Mouse (Mus musculus): ENCODE data around the gene Kcnk2. TPM values are rescaled to one million over a fixed set of nuclear protein-coding genes. Genes with fewer than 3 reads are reported as not detected.

The Kcnk2 gene
- total RNA-seq, 1 experiment from 2014 or later, result not detected

GRCm38 (mm10) chr1:189232829-189233228 is 169.2 kb downstream of the Kcnk2 start:
- no peak for ATAC-seq (ENCODE audit: extremely low read depth, insufficient number of reproducible peaks, low FRiP score, poor library complexity, severe bottlenecking)

DNA sequence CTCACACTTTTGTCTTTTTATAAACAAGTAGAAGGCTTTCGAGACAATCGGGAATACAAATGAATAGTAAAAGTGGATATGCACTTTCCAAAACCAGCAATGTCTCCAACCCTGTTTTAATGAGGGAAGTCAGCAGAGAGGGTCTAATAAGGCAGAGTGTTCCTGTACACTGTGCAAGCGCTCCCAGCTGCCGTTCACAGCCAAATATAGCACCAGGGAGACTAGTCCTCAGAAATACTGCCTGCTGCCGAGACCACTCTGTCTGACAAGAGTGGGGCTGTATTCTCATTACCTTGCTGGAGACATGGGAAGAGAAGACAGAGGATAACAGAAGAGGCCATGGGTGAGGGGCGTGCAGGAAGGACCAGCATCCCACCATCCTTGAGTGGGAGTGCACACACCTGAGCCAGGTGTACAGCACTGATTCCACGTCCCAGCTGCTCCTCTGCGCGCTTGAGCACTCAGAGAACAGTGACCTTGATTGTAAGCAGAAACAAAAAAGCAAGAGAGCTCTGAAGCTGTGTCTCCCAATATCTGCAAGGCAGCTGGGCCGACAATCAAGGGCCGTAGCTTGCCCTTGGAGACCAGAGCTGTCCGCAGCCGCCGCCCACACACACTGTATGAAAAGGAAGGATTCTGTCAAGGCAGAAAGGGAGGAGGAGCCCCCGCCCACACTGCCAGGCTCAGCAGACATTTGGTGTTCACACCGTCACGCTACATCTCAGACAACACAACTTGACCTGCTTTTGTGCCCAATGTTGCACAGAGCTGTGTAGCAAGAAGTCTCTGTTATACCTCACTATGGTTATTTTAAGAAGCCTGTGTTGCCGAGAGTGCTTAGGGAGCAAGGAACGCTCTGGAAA is 173.6 kb downstream of the Kcnk2 start:
- ATAC-seq (ENCODE audit: extremely low read depth, insufficient number of reproducible peaks, low FRiP score, poor library complexity, severe bottlenecking), result no peak

- no peak for ATAC-seq (ENCODE audit: extremely low read depth, insufficient number of reproducible peaks, low FRiP score, poor library complexity, severe bottlenecking)
Measured at GRCm38 (mm10) chr1:189227479-189227878, 174.6 kb downstream of the Kcnk2 start.

DNA sequence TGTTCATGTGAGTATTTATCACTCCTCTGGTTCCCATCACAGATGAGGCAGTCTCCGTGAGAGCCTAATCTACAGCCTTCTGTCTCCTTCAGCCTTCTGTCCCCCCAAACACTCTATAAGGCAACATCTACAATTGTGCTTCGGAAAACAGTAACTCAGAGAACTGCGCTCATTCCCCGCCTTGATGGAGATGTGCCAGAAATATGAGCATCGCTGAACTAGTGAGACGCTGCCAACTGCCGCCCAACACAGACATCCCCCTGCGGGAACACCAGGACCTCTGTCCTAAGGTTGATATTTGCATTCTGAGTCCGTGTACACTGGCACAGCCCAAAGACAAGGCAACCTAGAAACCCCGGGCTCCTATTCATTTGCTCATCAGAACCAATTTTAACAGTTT is 183.0 kb downstream of the Kcnk2 start:
- no peak for ATAC-seq (ENCODE audit: extremely low read depth, insufficient number of reproducible peaks, low FRiP score, poor library complexity, severe bottlenecking)

- no peak for ATAC-seq (ENCODE audit: extremely low read depth, insufficient number of reproducible peaks, low FRiP score, poor library complexity, severe bottlenecking)
Measured at GRCm38 (mm10) chr1:189217751-189218564, 184.1 kb downstream of the Kcnk2 start.

GRCm38 (mm10) chr1:189215131-189215530 is 186.9 kb downstream of the Kcnk2 start:
- ATAC-seq (ENCODE audit: extremely low read depth, insufficient number of reproducible peaks, low FRiP score, poor library complexity, severe bottlenecking), result no peak

GRCm38 (mm10) chr1:189214477-189214876 is 187.6 kb downstream of the Kcnk2 start:
- ATAC-seq (ENCODE audit: extremely low read depth, insufficient number of reproducible peaks, low FRiP score, poor library complexity, severe bottlenecking), result no peak

DNA sequence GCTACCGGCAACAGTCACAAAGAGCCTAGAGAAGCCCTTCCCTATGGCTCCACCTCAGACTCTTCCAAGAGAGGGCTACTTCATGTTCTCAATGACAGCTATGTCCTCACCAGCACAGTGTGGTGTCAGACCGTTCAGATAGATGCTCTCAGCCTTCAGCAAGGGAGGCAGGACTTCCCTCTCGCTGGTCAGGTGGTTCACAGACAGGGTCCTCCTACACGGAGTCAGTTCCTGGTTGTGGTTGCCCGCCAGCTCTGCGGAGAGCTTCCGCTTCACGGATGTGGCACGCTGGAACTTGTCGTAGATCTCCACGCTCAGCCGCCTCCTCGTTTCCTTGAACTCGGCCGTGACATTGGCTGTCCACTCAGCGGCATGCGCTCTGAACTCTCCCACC is 192.4 kb downstream of the Kcnk2 start:
- no peak for ATAC-seq (ENCODE audit: extremely low read depth, insufficient number of reproducible peaks, low FRiP score, poor library complexity, severe bottlenecking)

- ATAC-seq (ENCODE audit: extremely low read depth, insufficient number of reproducible peaks, low FRiP score, poor library complexity, severe bottlenecking), result no peak
Measured at GRCm38 (mm10) chr1:189209029-189209714, 192.9 kb downstream of the Kcnk2 start.

- ATAC-seq (ENCODE audit: extremely low read depth, insufficient number of reproducible peaks, low FRiP score, poor library complexity, severe bottlenecking), result no peak
Measured at GRCm38 (mm10) chr1:189208605-189209004, 193.5 kb downstream of the Kcnk2 start.

- ATAC-seq (ENCODE audit: extremely low read depth, insufficient number of reproducible peaks, low FRiP score, poor library complexity, severe bottlenecking), result no peak
Measured at GRCm38 (mm10) chr1:189195758-189196157, 206.3 kb downstream of the Kcnk2 start.

GRCm38 (mm10) chr1:189187737-189188390 is 214.2 kb downstream of the Kcnk2 start:
- no peak for ATAC-seq (ENCODE audit: extremely low read depth, insufficient number of reproducible peaks, low FRiP score, poor library complexity, severe bottlenecking)

GRCm38 (mm10) chr1:189185206-189185750 is 216.8 kb downstream of the Kcnk2 start:
- ATAC-seq (ENCODE audit: extremely low read depth, insufficient number of reproducible peaks, low FRiP score, poor library complexity, severe bottlenecking), result no peak

DNA sequence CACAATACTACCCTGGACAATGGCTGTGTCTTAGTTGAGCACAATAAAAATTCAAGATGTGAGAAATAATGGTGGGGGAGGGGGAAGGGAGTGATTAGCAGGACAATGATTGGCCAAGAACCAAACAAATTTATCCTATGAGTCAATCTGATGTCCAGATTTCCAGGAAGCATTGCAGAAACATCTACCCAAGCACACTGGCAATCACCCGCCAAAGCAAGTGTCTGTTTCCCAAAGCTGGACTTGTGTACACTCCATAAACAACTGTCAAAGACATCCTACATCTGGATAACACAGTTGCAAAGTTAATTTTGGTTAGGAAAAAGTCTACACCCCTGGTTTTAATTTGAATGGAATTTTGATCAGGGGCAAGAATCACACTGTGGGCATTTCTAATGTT is 224.3 kb downstream of the Kcnk2 start:
- no peak for ATAC-seq (ENCODE audit: extremely low read depth, insufficient number of reproducible peaks, low FRiP score, poor library complexity, severe bottlenecking)

GRCm38 (mm10) chr1:189173479-189173878 is 228.6 kb downstream of the Kcnk2 start:
- ATAC-seq (ENCODE audit: extremely low read depth, insufficient number of reproducible peaks, low FRiP score, poor library complexity, severe bottlenecking), result no peak

- peak; percentile 23; the same call in 1 of the 2 replicates for ATAC-seq (ENCODE audit: extremely low read depth, insufficient number of reproducible peaks, low FRiP score, poor library complexity, severe bottlenecking)
Measured at GRCm38 (mm10) chr1:189171138-189171537, 230.9 kb downstream of the Kcnk2 start.

- ATAC-seq (ENCODE audit: extremely low read depth, insufficient number of reproducible peaks, low FRiP score, poor library complexity, severe bottlenecking), result no peak
Measured at GRCm38 (mm10) chr1:189165756-189166155, 236.3 kb downstream of the Kcnk2 start.

DNA sequence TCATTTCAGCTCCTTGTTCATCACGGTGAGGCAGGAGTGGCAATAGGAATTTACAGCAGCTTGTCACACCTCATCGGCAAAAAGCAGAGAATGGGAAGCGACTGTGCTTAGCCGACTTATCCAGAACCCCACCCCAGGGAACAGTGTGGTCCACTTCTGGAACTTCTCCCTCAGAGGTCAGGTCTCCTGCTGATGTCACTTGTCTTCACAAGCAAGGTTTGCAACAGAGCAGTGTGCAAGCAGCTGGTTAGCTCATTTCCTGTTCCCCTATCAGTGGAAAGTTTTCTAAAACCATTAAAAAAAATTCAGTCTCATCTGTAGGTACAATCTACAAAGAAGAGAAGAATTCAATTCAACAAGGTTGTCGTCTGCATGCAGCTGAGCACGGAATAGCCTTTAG is 236.9 kb downstream of the Kcnk2 start:
- no peak for ATAC-seq (ENCODE audit: extremely low read depth, insufficient number of reproducible peaks, low FRiP score, poor library complexity, severe bottlenecking)

DNA sequence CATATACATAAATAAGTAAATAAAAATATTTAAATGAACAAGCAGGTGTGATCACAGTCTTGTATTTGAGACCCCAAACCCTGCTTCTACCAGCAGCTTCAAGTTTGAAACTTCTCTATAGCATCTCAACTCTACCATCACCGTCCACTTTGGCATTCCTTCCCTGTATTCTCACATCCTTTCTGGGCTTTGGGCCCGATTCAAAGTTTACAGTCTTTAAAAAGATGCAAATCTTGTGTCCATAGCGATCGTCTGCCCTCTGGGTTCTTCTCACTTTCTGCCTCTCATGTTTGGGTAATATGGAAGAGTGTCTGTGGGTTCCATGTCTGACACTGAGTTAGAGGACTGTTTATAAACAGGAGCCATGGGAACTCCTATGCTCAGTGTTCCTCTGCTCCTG is 237.4 kb downstream of the Kcnk2 start:
- ATAC-seq (ENCODE audit: extremely low read depth, insufficient number of reproducible peaks, low FRiP score, poor library complexity, severe bottlenecking), result no peak

All from neutrophil, adult 5-6 weeks (primary cell).